Mouse (Mus musculus): ENCODE data around the gene Gcsam. TPM values are rescaled to one million over a fixed set of nuclear protein-coding genes. Genes with fewer than 3 reads are reported as not detected.
A peak's percentile ranks its signal among the peaks of the same experiment; 100 is the strongest.

Gene Gcsam
- polyA plus RNA-seq, 1 experiment from 2014 or later = not detected

DNA sequence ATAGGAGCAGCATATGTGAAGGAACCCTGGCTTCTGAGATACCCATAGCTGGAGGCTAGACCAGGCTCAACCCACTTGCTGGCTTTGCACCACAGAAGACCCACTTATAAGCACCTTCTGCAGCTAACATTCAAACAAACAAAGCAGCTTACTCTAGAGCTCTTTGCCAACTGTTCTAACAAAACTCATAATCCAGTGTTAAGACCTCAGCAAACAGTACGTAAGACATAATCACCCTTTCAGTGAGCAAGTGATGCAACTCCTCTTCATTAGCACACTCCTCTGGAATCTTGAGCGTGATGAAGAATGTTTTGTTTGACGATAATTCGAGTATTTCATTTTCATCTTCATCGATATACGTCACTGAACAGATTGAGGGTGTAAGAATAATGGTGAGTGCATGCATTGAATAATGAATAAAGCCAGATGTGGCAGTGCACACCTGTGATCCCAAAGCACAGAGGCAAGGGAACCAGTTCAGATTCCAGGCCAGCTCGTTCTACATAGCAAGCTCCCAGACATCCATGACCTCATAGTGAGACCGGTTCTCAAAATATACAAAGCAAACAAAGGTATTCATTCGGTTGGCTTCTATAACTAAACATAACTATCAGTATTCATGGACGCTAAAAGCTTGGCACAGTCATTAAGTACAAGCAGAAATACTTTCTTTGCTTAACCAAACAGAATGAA lies 30.0 kb downstream of the Gcsam start:
- H3K4me1 ChIP-seq (ENCODE audit: control insufficient read depth, insufficient read depth, low read length) = no peaks in the 10 kb centered on the region
- H3K4me2 ChIP-seq (ENCODE audit: low read depth, low read length) = no peak overlapping the region
- WGBS = 86% methylated on average over 10 of the region's 10 CpGs
- no peak overlapping the region for H3K9ac ChIP-seq (replicated peaks; ENCODE audit: low read depth, low read length)
- H3K27me3 ChIP-seq (ENCODE audit: control insufficient read depth, insufficient read depth, low read length) = no peaks in the 10 kb centered on the region
- ATAC-seq (ENCODE audit: low read depth) = no peak
- H3K9me3 ChIP-seq (ENCODE audit: control insufficient read depth, low read length) = no peaks in the 10 kb centered on the region
- H3K4me3 ChIP-seq (ENCODE audit: low read depth, low read length) = no peak overlapping the region
- H3K27ac ChIP-seq (ENCODE audit: low read depth, low read length) = no peak overlapping the region
- no peaks in the 10 kb centered on the region for H3K36me3 ChIP-seq (ENCODE audit: control insufficient read depth, insufficient read depth, low read length)

DNA sequence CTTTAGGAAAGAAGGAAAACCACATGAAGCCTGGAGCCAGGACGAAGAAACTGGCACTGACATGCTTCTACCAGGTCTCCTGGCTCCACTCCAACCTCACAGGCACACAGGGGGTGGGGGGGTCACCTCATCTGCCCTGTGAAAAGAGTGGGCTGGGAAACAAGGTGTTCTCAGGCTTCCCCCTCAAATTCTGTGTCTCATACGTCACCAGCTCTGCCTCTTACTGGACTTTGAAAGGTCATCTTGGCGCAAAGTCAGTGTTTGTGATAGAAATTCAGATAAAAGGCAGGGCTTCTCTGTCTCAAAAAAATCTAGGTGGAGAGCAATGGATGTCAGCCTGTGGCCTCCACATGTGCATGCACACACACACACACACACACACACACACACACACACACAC lies 31.1 kb downstream of the Gcsam start:
- ATAC-seq (ENCODE audit: low read depth) = no peak
- Histone ChIP-seq H3K9ac (replicated peaks; ENCODE audit: low read depth, low read length) (no peak overlapping the region), H3K36me3 (ENCODE audit: control insufficient read depth, insufficient read depth, low read length) (no peaks in the 10 kb centered on the region), H3K4me3 (ENCODE audit: low read depth, low read length) (no peak overlapping the region), H3K4me2 (ENCODE audit: low read depth, low read length) (no peak overlapping the region), H3K4me1 (ENCODE audit: control insufficient read depth, insufficient read depth, low read length) (no peaks in the 10 kb centered on the region), H3K27me3 (ENCODE audit: control insufficient read depth, insufficient read depth, low read length) (no peaks in the 10 kb centered on the region), H3K9me3 (ENCODE audit: control insufficient read depth, low read length) (no peaks in the 10 kb centered on the region), H3K27ac (ENCODE audit: low read depth, low read length) (no peak overlapping the region)
- WGBS = 68% methylated on average over 3 of the region's 3 CpGs

- no peak for ATAC-seq (ENCODE audit: low read depth)
- WGBS = 93% methylated on average over 3 of the region's 3 CpGs
- Histone ChIP-seq H3K9me3 (ENCODE audit: control insufficient read depth, low read length) (no peaks in the 10 kb centered on the region), H3K27me3 (ENCODE audit: control insufficient read depth, insufficient read depth, low read length) (no peaks in the 10 kb centered on the region), H3K4me1 (ENCODE audit: control insufficient read depth, insufficient read depth, low read length) (no peaks in the 10 kb centered on the region), H3K4me3 (ENCODE audit: low read depth, low read length) (no peak overlapping the region), H3K4me2 (ENCODE audit: low read depth, low read length) (no peak overlapping the region), H3K9ac (replicated peaks; ENCODE audit: low read depth, low read length) (no peak overlapping the region), H3K27ac (ENCODE audit: low read depth, low read length) (no peak overlapping the region), H3K36me3 (ENCODE audit: control insufficient read depth, insufficient read depth, low read length) (no peaks in the 10 kb centered on the region)
Observed at GRCm38 (mm10) chr16:45643944-45644343, 33.8 kb downstream of the Gcsam start.

DNA sequence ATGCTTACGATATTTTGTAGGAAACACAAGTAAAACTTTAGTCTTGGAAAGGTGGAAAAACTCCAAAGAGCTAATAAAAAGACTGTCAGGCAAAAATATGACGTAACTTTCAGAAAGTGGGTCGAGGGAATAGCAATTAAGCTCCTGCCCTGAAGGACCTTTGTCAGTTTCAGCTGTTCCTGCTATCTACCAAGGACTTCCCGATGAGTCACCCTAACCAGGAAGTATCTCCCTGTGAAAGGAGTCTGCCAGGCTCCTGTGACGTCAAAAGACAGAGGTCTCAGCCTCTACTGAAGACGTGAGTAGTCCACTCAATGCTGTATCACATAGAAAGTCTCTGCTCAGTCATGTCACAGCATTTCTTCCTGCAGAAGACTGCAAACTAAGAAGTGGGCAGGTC lies 34.2 kb downstream of the Gcsam start:
- H3K4me2 ChIP-seq (ENCODE audit: low read depth, low read length) = no peak overlapping the region
- H3K27me3 ChIP-seq (ENCODE audit: control insufficient read depth, insufficient read depth, low read length) = no peaks in the 10 kb centered on the region
- no peak for ATAC-seq (ENCODE audit: low read depth)
- no peak overlapping the region for H3K9ac ChIP-seq (replicated peaks; ENCODE audit: low read depth, low read length)
- 74% methylated on average over 6 of the region's 6 CpGs for WGBS
- H3K4me3 ChIP-seq (ENCODE audit: low read depth, low read length) = no peak overlapping the region
- no peaks in the 10 kb centered on the region for H3K36me3 ChIP-seq (ENCODE audit: control insufficient read depth, insufficient read depth, low read length)
- H3K9me3 ChIP-seq (ENCODE audit: control insufficient read depth, low read length) = no peaks in the 10 kb centered on the region
- no peaks in the 10 kb centered on the region for H3K4me1 ChIP-seq (ENCODE audit: control insufficient read depth, insufficient read depth, low read length)
- H3K27ac ChIP-seq (ENCODE audit: low read depth, low read length) = no peak overlapping the region

DNA sequence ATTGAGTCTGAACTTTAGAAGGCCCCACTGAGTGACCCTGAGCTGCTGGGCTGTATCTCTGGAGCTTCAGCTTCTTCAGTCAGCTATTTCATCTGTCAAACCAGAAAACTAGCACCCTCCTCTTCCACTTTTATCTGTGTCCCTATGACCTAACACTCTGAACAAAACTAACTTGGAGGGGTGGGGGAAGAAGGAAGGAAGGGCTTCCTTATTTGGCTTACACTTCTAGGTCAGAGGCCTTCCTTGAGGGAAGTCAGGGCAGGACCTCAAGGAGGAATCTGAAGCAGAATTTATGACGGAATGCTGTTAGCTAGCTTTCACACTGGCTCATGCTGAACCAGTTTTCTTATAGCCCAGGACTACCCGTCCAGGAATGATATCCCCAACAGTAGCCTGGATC lies 41.3 kb downstream of the Gcsam start:
- Histone ChIP-seq H3K4me3 (ENCODE audit: low read depth, low read length) (no peak overlapping the region), H3K9me3 (ENCODE audit: control insufficient read depth, low read length) (no peaks in the 10 kb centered on the region), H3K27me3 (ENCODE audit: control insufficient read depth, insufficient read depth, low read length) (no peaks in the 10 kb centered on the region), H3K4me1 (ENCODE audit: control insufficient read depth, insufficient read depth, low read length) (no peaks in the 10 kb centered on the region), H3K9ac (replicated peaks; ENCODE audit: low read depth, low read length) (no peak overlapping the region), H3K36me3 (ENCODE audit: control insufficient read depth, insufficient read depth, low read length) (no peaks in the 10 kb centered on the region), H3K4me2 (ENCODE audit: low read depth, low read length) (no peak overlapping the region), H3K27ac (ENCODE audit: low read depth, low read length) (no peak overlapping the region)
- 77% methylated on average over 2 of the region's 2 CpGs for WGBS
- ATAC-seq (ENCODE audit: low read depth) = no peak

- Histone ChIP-seq H3K4me3 (ENCODE audit: low read depth, low read length) (peak overlapping the region; percentile 11; the same call in 1 of the 2 replicates), H3K4me2 (ENCODE audit: low read depth, low read length) (peak overlapping the region; percentile 42), H3K4me1 (ENCODE audit: control insufficient read depth, insufficient read depth, low read length) (no peaks in the 10 kb centered on the region), H3K27me3 (ENCODE audit: control insufficient read depth, insufficient read depth, low read length) (no peaks in the 10 kb centered on the region), H3K27ac (ENCODE audit: low read depth, low read length) (no peak overlapping the region), H3K9me3 (ENCODE audit: control insufficient read depth, low read length) (no peaks in the 10 kb centered on the region), H3K36me3 (ENCODE audit: control insufficient read depth, insufficient read depth, low read length) (no peaks in the 10 kb centered on the region), H3K9ac (replicated peaks; ENCODE audit: low read depth, low read length) (no peak overlapping the region)
- no peak for ATAC-seq (ENCODE audit: low read depth)
- 16% methylated on average over 17 of the region's 17 CpGs for WGBS
Observed at GRCm38 (mm10) chr16:45653009-45653933, 43.1 kb downstream of the Gcsam start.

- Histone ChIP-seq H3K27ac (ENCODE audit: low read depth, low read length) (no peak within 1 kb of the TSS), H3K9me3 (ENCODE audit: control insufficient read depth, low read length) (no peaks in the 10 kb centered on the region), H3K4me1 (ENCODE audit: control insufficient read depth, insufficient read depth, low read length) (no peaks in the 10 kb centered on the region), H3K4me3 (ENCODE audit: low read depth, low read length) (peak within 1 kb of the TSS; percentile 11; the same call in 1 of the 2 replicates), H3K36me3 (ENCODE audit: control insufficient read depth, insufficient read depth, low read length) (no peaks in the 10 kb centered on the region), H3K9ac (replicated peaks; ENCODE audit: low read depth, low read length) (no peak within 1 kb of the TSS), H3K27me3 (ENCODE audit: control insufficient read depth, insufficient read depth, low read length) (no peaks in the 10 kb centered on the region), H3K4me2 (ENCODE audit: low read depth, low read length) (peak within 1 kb of the TSS; percentile 42)
- peak; percentile 46; the same call in 1 of the 2 replicates for ATAC-seq (ENCODE audit: low read depth)
- WGBS = 4% methylated on average over 20 of the region's 20 CpGs
Observed at GRCm38 (mm10) chr16:45653934-45654332, 43.8 kb downstream of the Gcsam start, which contains the start of gene BC016579. BC016579 (minus strand) TSS chr16:45654068.

- no peak overlapping the region for H3K27ac ChIP-seq (ENCODE audit: low read depth, low read length)
- no peak overlapping the region for H3K9ac ChIP-seq (replicated peaks; ENCODE audit: low read depth, low read length)
- no peaks in the 10 kb centered on the region for H3K4me1 ChIP-seq (ENCODE audit: control insufficient read depth, insufficient read depth, low read length)
- no peak overlapping the region for H3K4me2 ChIP-seq (ENCODE audit: low read depth, low read length)
- H3K27me3 ChIP-seq (ENCODE audit: control insufficient read depth, insufficient read depth, low read length) = no peaks in the 10 kb centered on the region
- H3K9me3 ChIP-seq (ENCODE audit: control insufficient read depth, low read length) = no peaks in the 10 kb centered on the region
- 65% methylated on average over 9 of the region's 9 CpGs for WGBS
- no peak overlapping the region for H3K4me3 ChIP-seq (ENCODE audit: low read depth, low read length)
- H3K36me3 ChIP-seq (ENCODE audit: control insufficient read depth, insufficient read depth, low read length) = no peaks in the 10 kb centered on the region
- ATAC-seq (ENCODE audit: low read depth) = no peak
Observed at GRCm38 (mm10) chr16:45654465-45654864, 44.3 kb downstream of the Gcsam start.

- ATAC-seq (ENCODE audit: low read depth) = no peak
- H3K4me1 ChIP-seq (ENCODE audit: control insufficient read depth, insufficient read depth, low read length) = no peaks in the 10 kb centered on the region
Observed at GRCm38 (mm10) chr16:45657574-45658159, 47.5 kb downstream of the Gcsam start.

More at GRCm38 (mm10) chr16:45657574-45658159, 47.5 kb downstream of the Gcsam start:
- Histone ChIP-seq H3K27ac (ENCODE audit: low read depth, low read length) (no peak overlapping the region), H3K9me3 (ENCODE audit: control insufficient read depth, low read length) (no peaks in the 10 kb centered on the region), H3K4me3 (ENCODE audit: low read depth, low read length) (no peak overlapping the region), H3K9ac (replicated peaks; ENCODE audit: low read depth, low read length) (no peak overlapping the region), H3K27me3 (ENCODE audit: control insufficient read depth, insufficient read depth, low read length) (no peaks in the 10 kb centered on the region), H3K4me2 (ENCODE audit: low read depth, low read length) (no peak overlapping the region), H3K36me3 (ENCODE audit: control insufficient read depth, insufficient read depth, low read length) (no peaks in the 10 kb centered on the region)
- 93% methylated on average over 12 of the region's 12 CpGs for WGBS

Measured in neural tube, embryonic 14.5 days (tissue).